Mouse (Mus musculus): Measurements from ENCODE around the gene Rpl27. TPM values are rescaled to one million over a fixed set of nuclear protein-coding genes. Genes with fewer than 3 reads are reported as not detected.

Gene Rpl27
- total RNA-seq, 2 experiments from 2014 or later, result 50.0 to 52.5 TPM

Small RNA genes lying within 50 kb of the gene (microRNA-seq; reads per million reads assigned to microRNA genes)
- gene Mir6929, result 0 to 0.20 reads per million in 2 experiments

Other genes starting within 250 kb of the Rpl27 start
- gene Ezh1, start 215.8 kb upstream of the Rpl27 start, total RNA-seq (2021), result 10 to 100 TPM; 57.1 to 62.1 TPM
- gene Ramp2, start 196.3 kb upstream of the Rpl27 start, total RNA-seq (2021), result 10 to 100 TPM; 50.2 to 72.5 TPM
- gene Vps25, start 188.6 kb upstream of the Rpl27 start, total RNA-seq (2021), result 10 to 100 TPM; 70.0 to 75.2 TPM
- 1 to 10 TPM; 6.2 to 7.7 TPM for gene Wnk4, start 181.7 kb upstream of the Rpl27 start, total RNA-seq (2021)
- gene Cntd1, start 163.3 kb upstream of the Rpl27 start, total RNA-seq (2021), result under 1 TPM; 0.25 to 0.35 TPM
- gene Coa3, start 163.2 kb upstream of the Rpl27 start, total RNA-seq (2021), result 100 to 1,000 TPM in 1 of 2 experiments, 10 to 100 TPM in 1; 87.2 to 117 TPM
- gene Becn1, start 140.0 kb upstream of the Rpl27 start, total RNA-seq (2021), result 100 to 1,000 TPM; 204 to 230 TPM
- gene Psme3, start 126.1 kb upstream of the Rpl27 start, total RNA-seq (2021), result 100 to 1,000 TPM; 119 to 126 TPM
- 1 to 10 TPM; 5.8 to 8.0 TPM for gene Aoc2, start 117.2 kb upstream of the Rpl27 start, total RNA-seq (2021)
- gene Aoc3, start 111.7 kb upstream of the Rpl27 start, total RNA-seq (2021), result under 1 TPM; 0.86 to 0.99 TPM
- gene G6pc, start 74.7 kb upstream of the Rpl27 start, total RNA-seq (2021), result not detected
- gene Aarsd1, start 24.7 kb upstream of the Rpl27 start, total RNA-seq (2021), result 10 to 100 TPM; 43.9 to 48.9 TPM
- gene Gm27029, start 17.5 kb upstream of the Rpl27 start, total RNA-seq (2021), result 1 to 10 TPM; 4.5 to 6.5 TPM
- 10 to 100 TPM; 30.7 to 33.2 TPM for gene Rundc1, start 17.2 kb upstream of the Rpl27 start, total RNA-seq (2021)
- gene Ptges3l, start 17.0 kb upstream of the Rpl27 start, total RNA-seq (2021), result 1 to 10 TPM; 1.3 to 1.4 TPM
- 1 to 10 TPM; 1.9 to 2.2 TPM for gene Ifi35, start 6.1 kb downstream of the Rpl27 start, total RNA-seq (2021)
- gene Rnd2, start 22.7 kb downstream of the Rpl27 start, total RNA-seq (2021), result 100 to 1,000 TPM; 145 to 159 TPM
- 10 to 100 TPM; 33.2 to 36.0 TPM for gene Vat1, start 23.9 kb downstream of the Rpl27 start, total RNA-seq (2021)
- gene Brca1, start 109.7 kb downstream of the Rpl27 start, total RNA-seq (2021), result 1 to 10 TPM in 1 of 2 experiments, under 1 TPM in 1; 0.94 to 1.1 TPM
- 100 to 1,000 TPM; 128 to 142 TPM for gene Nbr1, start 109.9 kb downstream of the Rpl27 start, total RNA-seq (2021)
- gene Tmem106a, start 139.9 kb downstream of the Rpl27 start, total RNA-seq (2021), result 1 to 10 TPM in 1 of 2 experiments, under 1 TPM in 1; 0.63 to 1.1 TPM
- not detected for gene Gm11634, start 157.0 kb downstream of the Rpl27 start, total RNA-seq (2021)
- gene Rdm1, start 184.9 kb downstream of the Rpl27 start, total RNA-seq (2021), result 1 to 10 TPM; 8.1 to 8.2 TPM
- 10 to 100 TPM; 10.4 to 11.9 TPM for gene Arl4d, start 223.2 kb downstream of the Rpl27 start, total RNA-seq (2021)